Mouse (Mus musculus) bone marrow, adult 2 months (tissue): ENCODE measurements at regions not wholly inside any gene's neighbourhood (a gene's known extent, or its start where the extent isn't known, plus 50 kb on each side); places are given as distances from the start of the nearest gene placed in this dataset.

ENCODE experiments used
- H3K27ac ChIP-seq: fragments of 200-500 bp; 2 replicates; pipeline ENCODE4 v1.5.1; 2012; ENCODE audit warnings: low read depth, mild to moderate bottlenecking, control low read depth, inconsistent platforms, low read length; ENCODE audit not compliant: control insufficient read depth, poor library complexity, insufficient read depth
- H3K4me1 ChIP-seq: fragments of 200-500 bp; 2 replicates; pipeline ENCODE4 v1.6.1; 2011; ENCODE audit warnings: low read length; ENCODE audit not compliant: control insufficient read depth, insufficient read depth
- H3K4me3 ChIP-seq: fragments of 200-500 bp; replicated peaks from 2 replicates; pipeline ENCODE3; 2011; ENCODE audit warnings: mild to moderate bottlenecking, low read depth, low read length, control low read depth; ENCODE audit not compliant: control insufficient read depth
- CTCF ChIP-seq: fragments of 200-500 bp; IDR thresholded peaks from 2 replicates; pipeline ENCODE4 v1.5.1; 2011; ENCODE audit warnings: low read length, control low read depth; ENCODE audit not compliant: control insufficient read depth, insufficient read depth
- POLR2A ChIP-seq: fragments of 200-500 bp; IDR thresholded peaks from 2 replicates; pipeline ENCODE4 v1.6.1; 2011; ENCODE audit warnings: low read depth, mild to moderate bottlenecking, control low read depth, low read length, borderline replicate concordance; ENCODE audit not compliant: control insufficient read depth
- WGBS: fragments of 180-500 bp; shearing (Covaris S2); methylation state at CpG from one replicate; pipeline ENCODE4 v1.1.7; 2018; 5-methylcytosine and 5-hydroxymethylcytosine counted together

- H3K4me3 ChIP-seq, result no peak overlapping the region
- H3K27ac ChIP-seq, result no peak overlapping the region
- TF ChIP-seq CTCF (no peak), POLR2A (no peak)
- no peaks in the 10 kb centered on the region for H3K4me1 ChIP-seq
- WGBS, result 64% methylated on average over 14 of the region's 14 CpGs
Observed at GRCm38 (mm10) chr7:72541521-72542478, 235.4 kb upstream of the Mctp2 start.

GRCm38 (mm10) chr7:72543501-72543900 lies 237.1 kb upstream of the Mctp2 start:
- TF ChIP-seq CTCF (no peak), POLR2A (no peak)
- Histone ChIP-seq H3K4me1 (no peaks in the 10 kb centered on the region), H3K4me3 (no peak overlapping the region), H3K27ac (no peak overlapping the region)
- WGBS, result 69% methylated on average over 4 of the region's 4 CpGs

DNA sequence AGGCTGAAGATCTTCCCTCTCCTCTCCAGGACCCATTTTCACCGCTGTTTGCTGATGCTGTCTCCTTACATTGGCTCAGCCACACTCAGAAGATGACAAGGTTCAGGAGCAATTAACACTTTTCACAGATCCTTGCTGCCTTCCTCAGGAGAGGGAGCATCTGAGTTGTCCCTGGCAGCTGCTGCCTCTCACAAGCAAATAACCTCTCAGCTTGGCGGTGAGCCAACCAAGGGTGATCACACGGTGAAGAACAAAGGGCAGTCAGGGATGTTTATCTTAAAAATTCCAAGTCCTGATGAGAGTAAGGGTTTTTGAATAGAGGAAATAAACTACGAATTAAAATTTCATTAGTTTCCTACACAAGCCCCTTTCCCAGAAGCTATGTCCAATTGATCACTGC lies 237.5 kb upstream of the Mctp2 start:
- TF ChIP-seq POLR2A, result no peak
- TF ChIP-seq CTCF, result no peak
- Histone ChIP-seq H3K4me1 (no peaks in the 10 kb centered on the region), H3K27ac (no peak overlapping the region), H3K4me3 (no peak overlapping the region)
- 48% methylated on average over 4 of the region's 4 CpGs for WGBS

DNA sequence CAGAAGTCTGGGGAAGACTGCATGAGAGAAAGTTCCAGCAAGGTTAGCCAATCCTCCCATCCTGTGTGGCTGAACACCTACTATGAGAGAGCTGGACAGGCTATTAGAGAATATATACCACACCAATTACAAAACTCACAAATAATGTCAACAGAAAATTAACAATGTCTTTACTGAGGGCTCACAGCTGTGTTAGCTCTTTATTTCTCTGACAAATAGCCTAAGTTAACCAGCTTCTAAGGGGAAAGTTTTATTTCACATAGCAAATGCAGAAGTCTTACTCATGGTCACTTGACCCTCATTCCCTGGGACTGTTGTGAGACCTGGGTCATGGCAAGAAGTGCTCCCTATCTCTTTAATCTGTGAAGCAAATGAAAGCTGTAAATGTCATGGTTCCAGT lies 261.0 kb upstream of the Mctp2 start:
- TF ChIP-seq POLR2A (no peak), CTCF (no peak)
- H3K27ac ChIP-seq, result no peak overlapping the region
- H3K4me3 ChIP-seq, result no peak overlapping the region
- H3K4me1 ChIP-seq, result no peaks in the 10 kb centered on the region

GRCm38 (mm10) chr7:72569177-72569576 lies 262.8 kb upstream of the Mctp2 start:
- no peak overlapping the region for H3K4me3 ChIP-seq
- no peaks in the 10 kb centered on the region for H3K4me1 ChIP-seq
- no peak overlapping the region for H3K27ac ChIP-seq
- TF ChIP-seq CTCF (no peak), POLR2A (no peak)

GRCm38 (mm10) chr7:72574316-72574715 lies 267.9 kb upstream of the Mctp2 start:
- Histone ChIP-seq H3K27ac (no peak overlapping the region), H3K4me3 (no peak overlapping the region), H3K4me1 (no peaks in the 10 kb centered on the region)
- no peak for TF ChIP-seq POLR2A
- no peak for TF ChIP-seq CTCF
- 73% methylated on average over 1 of the region's 1 CpGs for WGBS

GRCm38 (mm10) chr7:72584427-72584826 lies 278.0 kb upstream of the Mctp2 start:
- Histone ChIP-seq H3K4me3 (no peak overlapping the region), H3K27ac (no peak overlapping the region), H3K4me1 (no peaks in the 10 kb centered on the region)
- whole genome bisulfite sequencing, result 63% methylated on average over 3 of the region's 3 CpGs
- no peak for TF ChIP-seq CTCF
- TF ChIP-seq POLR2A, result no peak

DNA sequence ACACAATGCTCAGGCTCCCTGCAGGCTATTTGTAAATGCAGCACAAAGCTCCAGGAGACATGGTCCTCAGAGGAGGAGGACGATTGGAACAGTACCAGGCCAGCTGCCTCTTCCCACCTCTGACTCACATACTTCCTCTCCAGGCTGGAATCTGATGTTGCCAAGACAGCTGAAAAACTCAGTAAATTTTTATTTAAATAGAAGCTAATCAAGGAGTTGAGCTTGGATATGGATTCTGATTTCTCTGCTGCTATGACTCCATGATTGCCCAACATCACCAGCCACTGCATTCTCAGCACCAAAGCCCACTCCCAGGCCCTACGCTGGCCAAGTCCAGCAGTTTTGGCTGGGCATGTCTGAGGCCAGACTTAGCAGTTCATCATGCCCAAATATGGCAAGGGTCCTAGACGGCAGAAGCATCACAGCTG lies 282.8 kb upstream of the Mctp2 start:
- Histone ChIP-seq H3K27ac (no peak overlapping the region), H3K4me1 (no peaks in the 10 kb centered on the region), H3K4me3 (no peak overlapping the region)
- WGBS, result 66% methylated on average over 3 of the region's 3 CpGs
- TF ChIP-seq POLR2A, result no peak
- no peak for TF ChIP-seq CTCF
